Mouse (Mus musculus) erythroblast, embryonic 14.5 days (primary cell): ENCODE data around the gene Gm10964.

Source experiments
- GATA1 ChIP-seq: IDR thresholded peaks from 2 replicates; pipeline ENCODE4 v1.6.1; 2012; ENCODE audit warnings: low read length, inconsistent platforms, mixed read lengths
- TAL1 ChIP-seq: IDR thresholded peaks from 3 replicates; pipeline ENCODE4 v1.6.1; 2012; ENCODE audit warnings: low read length, inconsistent platforms, mixed read lengths

GRCm38 (mm10) chr3:103755351-103755750 is 16.2 kb downstream of the Gm10964 start:
- TF ChIP-seq GATA1 (no peak), TAL1 (no peak)
